Mouse (Mus musculus) adrenal gland, adult 2 months (tissue): ENCODE data around the gene Ptprn2. TPM values are rescaled to one million over a fixed set of nuclear protein-coding genes. Genes with fewer than 3 reads are reported as not detected.

ENCODE experiments used
- DNase-seq: peaks from one replicate; pipeline ENCODE4 v3.0.0; 2021
- polyA plus RNA-seq: library from polyadenylated mRNA; depleted of rRNA; stranded (reverse); fragments of >200 nt; gene quantifications from 2 replicates; pipeline ENCODE4 v1.2.3, GENCODE M21; 2012
- total RNA-seq, 2 experiments: library from RNA; stranded (reverse); gene quantifications; 2 replicates each; pipeline ENCODE4 v1.2.3; 2021

Ptprn2 gene
- total and polyA plus RNA-seq, 3 experiments = 17.4 to 25.4 (median 18.7) TPM

- DNase-seq = peak; percentile 26
These were observed 649.7 kb downstream of the Ptprn2 start for GRCm38 (mm10) chr12:117135205-117135604.

- DNase-seq = no peak
These were observed 651.0 kb downstream of the Ptprn2 start for GRCm38 (mm10) chr12:117136472-117137010.

DNA sequence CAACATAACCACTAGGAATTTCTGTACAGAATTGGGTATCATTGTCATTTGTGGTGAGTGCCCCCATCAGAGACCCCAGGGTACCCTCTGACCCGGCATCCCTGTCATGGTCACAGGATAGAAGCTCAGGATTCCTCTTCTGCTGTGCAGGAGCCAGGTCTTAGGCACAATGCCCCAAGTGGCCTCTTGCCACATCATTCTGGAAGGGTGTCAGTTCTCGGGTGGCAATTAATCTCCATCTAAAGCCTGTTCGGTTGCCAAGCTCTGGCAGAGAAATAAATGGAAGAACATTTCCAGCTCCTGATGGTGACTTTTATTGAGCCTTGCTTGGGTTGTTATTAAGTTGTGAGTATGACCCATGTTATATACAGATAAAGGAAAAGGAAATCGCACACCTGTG, 655.4 kb downstream of the Ptprn2 start:
- DNase-seq = no peak

- DNase-seq = no peak
These were observed 655.9 kb downstream of the Ptprn2 start for GRCm38 (mm10) chr12:117141394-117141793.

DNA sequence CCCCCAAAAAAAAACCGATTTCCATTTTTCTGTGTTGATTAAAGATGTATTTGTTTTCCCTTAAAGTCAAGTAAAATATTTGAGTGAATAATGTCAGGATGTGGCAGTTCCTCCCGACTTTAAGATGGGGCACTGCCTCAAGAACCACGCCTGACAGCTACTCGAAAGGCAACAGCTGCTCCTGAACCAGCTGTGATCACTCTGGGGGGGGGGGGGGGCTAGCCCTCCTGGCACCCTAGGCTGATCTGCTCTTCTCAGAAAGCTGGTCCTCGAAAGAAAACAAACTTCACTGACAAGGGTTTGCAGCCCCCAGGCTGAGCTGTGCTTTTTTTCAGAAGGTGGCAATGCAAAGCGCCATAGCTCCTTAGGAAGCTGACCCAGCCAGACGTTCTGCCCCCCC, 663.7 kb downstream of the Ptprn2 start:
- no peak for DNase-seq

DNA sequence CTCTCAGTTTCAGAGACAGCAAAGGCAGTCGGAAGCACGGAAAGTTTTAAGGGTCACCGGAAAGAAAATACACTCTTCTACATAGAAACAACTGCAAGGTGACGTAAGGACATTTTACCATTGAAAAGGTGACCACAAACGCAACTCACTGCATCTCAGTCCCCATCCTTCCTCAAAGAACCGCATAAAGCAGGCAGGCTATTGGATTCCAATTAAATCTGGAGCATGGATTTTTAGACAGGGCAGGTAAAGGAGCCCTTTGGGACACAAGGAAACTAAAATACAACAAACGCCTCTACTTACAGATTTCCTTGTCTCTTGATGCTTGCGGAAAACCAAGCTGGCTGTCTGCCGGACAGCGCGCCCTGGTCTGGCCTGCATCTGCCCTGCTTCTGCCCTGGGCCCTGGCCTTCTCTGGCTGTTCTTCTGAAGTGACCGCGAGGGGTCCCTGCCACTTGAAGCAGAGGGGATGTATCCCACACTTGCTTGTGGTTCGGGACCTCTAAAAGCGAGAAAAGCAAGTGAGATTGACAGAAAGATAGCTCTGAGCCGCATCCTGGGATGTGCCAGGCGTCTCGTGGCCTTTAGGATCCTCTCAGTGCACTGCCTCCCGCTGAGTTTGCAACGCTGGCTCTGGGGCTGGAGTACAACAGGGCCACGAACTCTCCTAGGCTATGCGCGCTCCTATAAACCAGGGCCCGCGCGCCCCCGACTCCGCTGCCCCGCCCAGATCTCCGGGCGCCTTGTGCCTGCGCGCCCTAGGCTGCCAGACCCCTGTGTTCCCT, 665.3 kb downstream of the Ptprn2 start:
- DNase-seq = no peak

DNA sequence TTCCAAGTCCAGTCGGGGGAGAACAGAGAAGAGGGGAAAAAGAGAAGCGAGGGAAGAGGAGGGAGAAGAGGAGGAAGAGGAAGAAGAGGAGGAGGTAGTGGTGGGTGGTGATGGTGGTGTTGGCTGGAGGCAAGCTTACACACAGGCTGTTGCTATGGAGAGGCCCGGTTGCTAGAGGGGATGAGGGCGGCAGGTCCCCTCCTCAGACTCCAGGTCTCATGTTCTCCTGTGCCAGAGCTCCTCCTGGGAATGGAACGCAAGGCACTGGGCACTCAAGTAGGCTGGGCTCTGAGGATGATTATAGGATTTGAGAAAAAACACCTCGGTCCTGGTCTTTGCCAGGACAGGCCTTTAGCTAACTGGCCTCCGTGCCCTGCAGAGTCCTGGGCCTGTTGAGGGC, 666.1 kb downstream of the Ptprn2 start:
- DNase-seq = no peak

DNA sequence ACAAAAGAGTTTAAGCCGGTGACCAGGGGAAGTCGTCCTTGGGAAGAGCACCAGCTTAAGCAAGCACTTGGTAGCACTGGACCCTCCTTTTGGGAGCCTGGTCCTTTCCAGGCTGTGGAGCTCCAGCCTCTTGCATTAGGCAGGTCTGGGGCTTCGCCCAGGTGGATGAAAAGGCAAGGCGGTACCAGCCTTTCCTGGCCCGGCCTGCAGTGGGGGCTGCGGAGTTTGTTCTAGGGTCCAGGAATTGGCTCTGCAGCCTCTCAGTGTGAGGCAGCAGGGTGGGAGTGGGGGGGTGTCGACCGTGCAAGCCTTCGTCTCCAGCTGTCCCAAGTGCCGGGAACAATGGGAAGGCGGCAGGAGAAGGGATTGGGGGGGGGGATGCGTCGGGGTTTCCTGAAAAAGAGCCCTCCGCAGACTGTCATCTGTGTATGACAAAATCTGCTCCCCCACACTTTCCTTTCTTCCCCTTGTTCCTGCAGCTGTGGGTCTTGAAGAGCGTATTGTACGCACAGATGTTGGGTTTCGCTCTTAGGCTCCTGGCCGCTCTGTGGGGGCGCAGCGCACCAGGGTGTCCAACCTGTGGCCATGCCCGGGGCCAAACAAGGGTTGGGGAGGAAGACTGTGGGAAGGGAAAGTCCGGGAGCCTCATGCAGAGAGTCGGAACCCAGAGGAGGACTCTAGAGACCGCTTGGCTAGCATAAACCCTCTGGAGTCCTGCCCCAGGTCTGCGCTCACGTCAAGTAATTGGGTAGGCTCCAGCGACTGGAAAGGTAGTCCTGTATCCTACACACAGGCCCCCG, 667.0 kb downstream of the Ptprn2 start:
- DNase-seq = no peak

DNA sequence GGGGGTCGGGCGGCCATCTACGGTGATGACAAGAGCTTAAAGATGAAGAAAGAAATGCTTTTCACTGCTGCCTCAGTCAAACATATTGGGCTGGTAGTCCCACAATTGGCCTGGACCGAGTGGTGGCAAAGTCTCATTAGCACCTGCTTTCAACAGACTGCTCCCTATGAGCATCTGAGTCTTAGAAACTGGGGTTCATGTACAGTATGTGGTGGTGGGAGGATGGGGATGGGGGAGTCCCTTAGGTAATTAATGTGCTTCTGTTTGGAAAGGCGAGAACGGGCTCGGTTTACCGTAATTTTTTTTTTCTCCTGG, 667.6 kb downstream of the Ptprn2 start:
- DNase-seq = no peak

DNA sequence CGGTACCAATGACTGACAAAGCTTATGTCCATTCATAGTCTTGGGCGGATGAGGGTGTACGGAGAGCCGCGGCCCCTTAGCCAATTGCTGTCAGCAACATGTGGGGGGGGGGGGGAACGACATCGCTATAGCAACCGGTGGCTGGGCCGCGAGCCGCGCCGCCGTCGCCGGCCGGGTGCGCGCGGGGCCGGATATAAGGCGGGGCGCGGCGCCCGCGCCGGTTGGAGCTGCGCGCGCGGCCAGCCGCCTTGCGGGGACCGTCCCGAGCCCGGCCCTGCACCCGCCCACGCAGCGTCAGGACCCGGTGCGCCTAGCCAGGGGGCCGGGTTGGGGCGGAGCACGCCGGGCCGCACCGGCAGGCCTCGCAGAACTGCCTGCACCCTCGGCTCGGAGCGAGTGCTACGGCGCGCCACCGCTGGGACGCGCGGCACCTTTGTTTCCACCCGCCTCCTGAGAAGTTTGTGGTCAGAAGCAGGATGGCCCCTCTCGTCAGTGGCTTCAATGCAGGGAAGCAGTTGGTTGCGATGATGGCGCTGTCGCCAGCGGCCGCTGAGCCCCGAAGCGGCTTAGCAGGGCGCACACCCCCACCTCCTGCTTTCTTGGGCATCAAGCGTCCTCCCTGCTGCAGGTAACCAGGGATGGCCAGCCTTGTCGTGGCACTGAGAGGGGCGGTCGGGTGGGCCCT, 668.3 kb downstream of the Ptprn2 start:
- DNase-seq = peak; percentile 88

DNA sequence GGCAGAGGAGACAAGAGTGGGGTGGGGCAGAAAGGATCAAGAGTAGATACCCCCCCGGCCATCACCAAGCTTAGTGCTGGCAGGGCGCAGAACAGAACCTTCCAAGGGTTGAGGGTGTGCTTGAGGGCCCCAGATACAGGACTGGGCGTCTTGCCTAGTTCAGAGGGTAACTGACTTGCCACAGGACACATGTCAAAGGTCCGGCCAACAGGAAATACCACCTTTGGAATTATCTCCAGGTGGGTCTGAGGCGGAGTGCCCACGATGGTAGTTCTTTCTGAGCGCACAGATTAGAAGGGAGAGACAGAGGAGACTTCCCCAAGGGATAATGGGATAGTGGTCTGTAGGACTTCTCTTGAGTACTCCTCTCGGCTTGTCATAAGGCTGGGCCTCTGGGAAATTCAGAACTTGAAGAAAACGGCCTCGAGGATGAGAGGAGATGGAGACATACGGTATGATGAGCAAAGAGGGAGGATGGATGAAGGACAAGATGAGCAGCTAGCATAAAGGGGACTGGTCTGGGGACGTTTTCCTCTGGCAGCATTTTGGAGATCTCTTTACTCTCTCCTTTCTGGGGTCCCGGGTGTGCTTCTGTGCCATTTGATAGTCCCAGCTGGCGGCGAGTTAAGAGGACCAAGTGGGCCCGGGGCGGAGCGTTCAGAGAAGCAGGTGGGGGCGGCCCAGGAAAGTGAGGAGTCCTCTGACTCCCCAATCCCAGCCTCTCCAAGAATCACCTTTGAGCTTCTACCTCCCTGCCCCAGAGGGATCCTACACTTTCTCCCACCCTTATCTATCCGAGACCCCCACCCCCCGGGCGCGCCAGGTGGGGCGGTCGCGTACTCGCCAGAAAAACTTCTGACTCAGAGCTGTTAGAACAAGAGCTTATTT, 669.1 kb downstream of the Ptprn2 start:
- DNase-seq = no peak

GRCm38 (mm10) chr12:117155307-117156220, 670.0 kb downstream of the Ptprn2 start:
- no peak for DNase-seq

- no peak for DNase-seq
These were observed 670.7 kb downstream of the Ptprn2 start for GRCm38 (mm10) chr12:117156256-117156655.

DNA sequence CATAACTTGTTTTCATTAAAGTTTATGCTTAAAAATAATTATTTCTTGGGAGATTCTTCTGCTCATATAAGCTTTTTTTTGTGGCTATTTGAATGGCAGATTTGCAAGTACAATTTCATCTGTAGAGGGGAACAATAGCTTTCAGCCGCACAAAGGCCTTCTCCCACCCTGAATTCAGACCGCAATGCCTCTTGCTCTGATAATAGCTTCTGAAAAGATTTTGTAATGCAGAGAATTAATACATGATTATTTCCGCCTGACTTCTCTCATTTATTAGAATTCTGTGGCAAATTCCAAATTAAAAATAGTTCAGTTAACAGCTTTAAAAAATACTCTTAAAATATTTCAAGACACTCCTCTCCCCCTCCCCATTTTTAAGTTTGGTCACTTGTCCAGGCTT, 671.3 kb downstream of the Ptprn2 start:
- no peak for DNase-seq

- no peak for DNase-seq
These were observed 671.7 kb downstream of the Ptprn2 start for GRCm38 (mm10) chr12:117157249-117157648.

GRCm38 (mm10) chr12:117157660-117158386, 672.3 kb downstream of the Ptprn2 start:
- no peak for DNase-seq

GRCm38 (mm10) chr12:117158950-117159668, 673.6 kb downstream of the Ptprn2 start:
- no peak for DNase-seq

- DNase-seq = no peak
These were observed 674.2 kb downstream of the Ptprn2 start for GRCm38 (mm10) chr12:117159669-117160210.
